ENCODE assay signal across 26 mouse cellular contexts in genomic region chr17:34946486-34947140, GRCm38 (mm10). TPM values are rescaled to one million over a fixed set of nuclear protein-coding genes. Genes with fewer than 3 reads are reported as not detected.
DNase-seq lines count a peak whose midpoint lies in the region; ATAC-seq lines count a peak whose summit lies in the region.
"Had no signal": no experiment of that assay in that cellular context is flagged by ENCODE, and none has a peak within 500 bp of the region (broad histone marks: within the 10 kb centered on the region; RNA-seq: fewer than 3 reads in every experiment).

No protein-coding gene starts in this region.

- H3K9ac ChIP-seq in kidney, embryonic 14.5 days (ENCODE audit: low read depth, low read length) = no peak overlapping the region
- H3K9ac ChIP-seq in kidney, embryonic 15.5 days = no peak overlapping the region
- H3K9ac ChIP-seq: embryonic facial prominence, embryonic 12.5 days; heart, embryonic 15.5 days; hindbrain, embryonic 13.5 days had no signal

- intact Hi-C loops in gastrocnemius, postnatal 36 days (cut with DNase I) = no loop called here

- no peaks in the 10 kb centered on the region for H3K27me3 ChIP-seq in kidney, embryonic 14.5 days (ENCODE audit: control insufficient read depth, insufficient read depth, low read length)
- no peaks in the 10 kb centered on the region for H3K27me3 ChIP-seq in kidney, embryonic 15.5 days
- H3K27me3 ChIP-seq: embryonic facial prominence, embryonic 12.5 days; heart, embryonic 15.5 days; hindbrain, embryonic 13.5 days had no signal

- H3K9me3 ChIP-seq in kidney, embryonic 14.5 days (ENCODE audit: control insufficient read depth, low read length) = no peaks in the 10 kb centered on the region
- H3K9me3 ChIP-seq in kidney, embryonic 15.5 days (replicated peaks) = no peaks in the 10 kb centered on the region
- H3K9me3 ChIP-seq: embryonic facial prominence, embryonic 12.5 days; G1E; heart, embryonic 15.5 days; hindbrain, embryonic 13.5 days had no signal

- no peak overlapping the region for H3K27ac ChIP-seq in kidney, embryonic 14.5 days (ENCODE audit: low read depth, low read length)
- H3K27ac ChIP-seq in kidney, embryonic 15.5 days = peak overlapping the region; percentile 14; the same call in 1 of the 2 replicates
- H3K27ac ChIP-seq: embryonic facial prominence, embryonic 12.5 days; heart, embryonic 15.5 days; hindbrain, embryonic 13.5 days had no signal

- 86% methylated on average over 5 of the region's 5 CpGs for WGBS in kidney, embryonic 14.5 days
- WGBS in kidney, embryonic 15.5 days = 86% methylated on average over 5 of the region's 5 CpGs

- 0 out of 2 replicates have a peak, but pooled peaks cover 14% of the 10 kb centered on the region for H3K4me1 ChIP-seq in kidney, embryonic 14.5 days (ENCODE audit: control insufficient read depth, insufficient read depth, low read length)
- H3K4me1 ChIP-seq in kidney, embryonic 15.5 days = peaks cover 26% of the 10 kb centered on the region

- peak; percentile 77 for DNase-seq in kidney, adult 11 months
- DNase-seq in kidney, adult 18-20 months = peak; percentile 50
- DNase-seq in kidney, postnatal 25 days = peak; percentile 65 to 76
- DNase-seq in gastrocnemius, postnatal 36 days = no peak
- DNase-seq: adrenal gland, adult 8-10 months; adrenal gland, postnatal 36 days; B cell, adult 2 months; cerebellum, adult 8-10 months; cerebellum, postnatal 14 days; gastrocnemius, postnatal 25 days; heart, adult 18-20 months; heart, postnatal 14 days had no signal

- H3K4me2 ChIP-seq in kidney, embryonic 14.5 days (replicated peaks; ENCODE audit: low read depth, low read length) = no peak overlapping the region
- H3K4me2 ChIP-seq in kidney, embryonic 15.5 days = no peak overlapping the region
- H3K4me2 ChIP-seq: embryonic facial prominence, embryonic 12.5 days; heart, embryonic 11.5 days; heart, embryonic 15.5 days; hindbrain, embryonic 13.5 days had no signal

- peaks cover 22% of the 10 kb centered on the region for H3K36me3 ChIP-seq in kidney, embryonic 14.5 days (ENCODE audit: control insufficient read depth, insufficient read depth, low read length)
- H3K36me3 ChIP-seq in kidney, embryonic 15.5 days = peaks cover 22% of the 10 kb centered on the region

- no peak for ATAC-seq in kidney, embryonic 14.5 days (ENCODE audit: low FRiP score, low TSS enrichment)
- ATAC-seq in kidney, embryonic 15.5 days (replicated peaks; ENCODE audit: low FRiP score) = no peak
- ATAC-seq in granulocyte monocyte progenitor cell, adult 5-6 weeks (replicated peaks; ENCODE audit: poor library complexity, severe bottlenecking) = no peak
- ATAC-seq: CD4-positive, CD25-positive, alpha-beta regulatory T cell, adult 4 months; forebrain, embryonic 16.5 days had no signal

- H3K4me3 ChIP-seq in kidney, embryonic 14.5 days (ENCODE audit: low read length) = no peak overlapping the region
- H3K4me3 ChIP-seq in kidney, embryonic 15.5 days (replicated peaks) = no peak overlapping the region
- H3K4me3 ChIP-seq: embryonic facial prominence, embryonic 12.5 days; heart, embryonic 15.5 days; hindbrain, embryonic 13.5 days had no signal

RNA-seq across cellular contexts. Expression of gene Hspa1b, which starts 12.4 kb away (rescaled TPM):
- polyA plus RNA-seq in kidney, embryonic 14.5 days (2014; fragmentation: Nextera tagmentation; extraction: Ambion mirVana) = 0.54 and 0.80 TPM in 2 replicates
- polyA plus RNA-seq in kidney, embryonic 15.5 days (2015; fragmentation: Nextera tagmentation; extraction: Ambion mirVana) = 0.49 and 0.53 TPM in 2 replicates
- total RNA-seq in granulocyte monocyte progenitor cell, adult 5-6 weeks (2014; fragmentation: Nextera tagmentation) = 11.4 and 13.9 TPM in 2 replicates
- 67.7 and 68.3 TPM in 2 replicates for total RNA-seq in granulocyte monocyte progenitor cell, adult 5-6 weeks (2017)
- total RNA-seq in gastrocnemius, postnatal 36 days (2021) = 1 to 10 TPM; 4.6 to 6.1 TPM
- polyA plus RNA-seq: forebrain, embryonic 11.5 days; forebrain, embryonic 16.5 days had no signal

RNA-seq across cellular contexts. Expression of gene Neu1, which starts 15.6 kb away (rescaled TPM):
- polyA plus RNA-seq in kidney, embryonic 14.5 days (2014; fragmentation: Nextera tagmentation; extraction: Ambion mirVana) = 19.6 and 23.2 TPM in 2 replicates
- polyA plus RNA-seq in kidney, embryonic 15.5 days (2015; fragmentation: Nextera tagmentation; extraction: Ambion mirVana) = 33.7 and 37.0 TPM in 2 replicates
- total RNA-seq in granulocyte monocyte progenitor cell, adult 5-6 weeks (2014; fragmentation: Nextera tagmentation) = 30.3 and 35.3 TPM in 2 replicates
- 27.0 and 32.4 TPM in 2 replicates for total RNA-seq in granulocyte monocyte progenitor cell, adult 5-6 weeks (2017)
- total RNA-seq in gastrocnemius, postnatal 36 days (2021) = 1 to 10 TPM; 8.0 to 8.5 TPM

RNA-seq across cellular contexts. Expression of gene Gm20481, which starts 23.1 kb away (rescaled TPM):
- polyA plus RNA-seq in kidney, embryonic 14.5 days (2014; fragmentation: Nextera tagmentation; extraction: Ambion mirVana) = not detected in 2 replicates
- not detected in 2 replicates for polyA plus RNA-seq in kidney, embryonic 15.5 days (2015; fragmentation: Nextera tagmentation; extraction: Ambion mirVana)
- total RNA-seq in granulocyte monocyte progenitor cell, adult 5-6 weeks (2014; fragmentation: Nextera tagmentation) = not detected in 2 replicates
- 0.34 and 1.4 TPM in 2 replicates for total RNA-seq in granulocyte monocyte progenitor cell, adult 5-6 weeks (2017)
- not detected for total RNA-seq in gastrocnemius, postnatal 36 days (2021)
- total RNA-seq: adrenal gland, postnatal 36 days; common myeloid progenitor, adult 5-6 weeks; gastrocnemius, adult 18-20 months; gastrocnemius, postnatal 25 days; heart, adult 18-20 months; heart, postnatal 14 days; hematopoietic stem cell, adult 5-6 weeks had no signal
- polyA plus RNA-seq: embryonic facial prominence, embryonic 12.5 days; forebrain, embryonic 11.5 days; forebrain, embryonic 16.5 days; G1E; heart, embryonic 11.5 days; heart, embryonic 15.5 days; hindbrain, embryonic 13.5 days had no signal

RNA-seq across cellular contexts. Expression of gene Hspa1a, which starts 25.3 kb away (rescaled TPM):
- polyA plus RNA-seq in kidney, embryonic 14.5 days (2014; fragmentation: Nextera tagmentation; extraction: Ambion mirVana) = 4.3 and 4.8 TPM in 2 replicates
- polyA plus RNA-seq in kidney, embryonic 15.5 days (2015; fragmentation: Nextera tagmentation; extraction: Ambion mirVana) = 7.8 and 8.4 TPM in 2 replicates
- 5.5 and 6.2 TPM in 2 replicates for total RNA-seq in granulocyte monocyte progenitor cell, adult 5-6 weeks (2014; fragmentation: Nextera tagmentation)
- 45.2 and 49.0 TPM in 2 replicates for total RNA-seq in granulocyte monocyte progenitor cell, adult 5-6 weeks (2017)
- 10 to 100 TPM in 1 of 2 experiments, 1 to 10 TPM in 1; 8.8 to 10.1 TPM for total RNA-seq in gastrocnemius, postnatal 36 days (2021)
- total RNA-seq: G1E had no signal

RNA-seq across cellular contexts. Expression of gene Hspa1l, which starts 25.9 kb away (rescaled TPM):
- polyA plus RNA-seq in kidney, embryonic 14.5 days (2014; fragmentation: Nextera tagmentation; extraction: Ambion mirVana) = 0.79 and 1.3 TPM in 2 replicates
- 0.81 and 1.6 TPM in 2 replicates for polyA plus RNA-seq in kidney, embryonic 15.5 days (2015; fragmentation: Nextera tagmentation; extraction: Ambion mirVana)
- total RNA-seq in granulocyte monocyte progenitor cell, adult 5-6 weeks (2014; fragmentation: Nextera tagmentation) = not detected in 2 replicates
- total RNA-seq in granulocyte monocyte progenitor cell, adult 5-6 weeks (2017) = 0.09 TPM in 1 of 2 replicates, not detected in the other
- total RNA-seq in gastrocnemius, postnatal 36 days (2021) = 10 to 100 TPM; 18.6 to 23.2 TPM
- total RNA-seq: common myeloid progenitor, adult 5-6 weeks had no signal
- polyA plus RNA-seq: G1E had no signal

Comparison
In these comparisons a context has a peak if more than half of its experiments do, and no peak if none do; other contexts are left out.
1. DNase-seq: peak in kidney, adult 11 months (single experiment), kidney, adult 18-20 months (single experiment) and kidney, postnatal 25 days (2 of 2); none in gastrocnemius, postnatal 36 days (0 of 2).